Mouse (Mus musculus) midbrain, embryonic 13.5 days (tissue): ENCODE results near the gene Smc2. TPM values are rescaled to one million over a fixed set of nuclear protein-coding genes. Genes with fewer than 3 reads are reported as not detected.
A peak's percentile ranks its signal among the peaks of the same experiment; 100 is the strongest.
"Not testable (repeated sequence)": the region's sequence is repeated elsewhere in the genome, so short reads cannot be mapped to it uniquely, and the experiment has no call there.

Experiments
- ATAC-seq: fragments of 200-750 bp; cut with Nextera tagmentation; 2 replicates; pipeline ENCODE4 v1.8.0; 2017; ENCODE audit warnings: mild to moderate bottlenecking, moderate TSS enrichment, moderate library complexity
- H3K27ac ChIP-seq: fragments of 300-500 bp; sonication (generic); 2 replicates; pipeline ENCODE4 v1.5.1; 2015; ENCODE audit warnings: inconsistent platforms, mild to moderate bottlenecking, moderate library complexity
- H3K27me3 ChIP-seq: fragments of 300-500 bp; sonication (generic); 2 replicates; pipeline ENCODE4 v1.6.1; 2015; ENCODE audit warnings: mild to moderate bottlenecking, inconsistent platforms
- H3K36me3 ChIP-seq: fragments of 300-500 bp; sonication (generic); 2 replicates; pipeline ENCODE4 v1.6.1; 2015; ENCODE audit warnings: mild to moderate bottlenecking, inconsistent platforms
- H3K4me1 ChIP-seq: fragments of 300-500 bp; sonication (generic); replicated peaks from 2 replicates; pipeline ENCODE4 v1.6.1; 2015; ENCODE audit warnings: inconsistent platforms
- H3K4me2 ChIP-seq: fragments of 300-500 bp; sonication (generic); replicated peaks from 2 replicates; pipeline ENCODE4 v1.6.1; 2015; ENCODE audit warnings: moderate library complexity, mild to moderate bottlenecking, inconsistent platforms
- H3K4me3 ChIP-seq: fragments of 300-500 bp; sonication (generic); replicated peaks from 2 replicates; pipeline ENCODE4 v1.5.1; 2015; ENCODE audit warnings: mild to moderate bottlenecking, inconsistent platforms
- H3K9ac ChIP-seq: fragments of 300-500 bp; sonication (generic); replicated peaks from 2 replicates; pipeline ENCODE4 v1.6.1; 2015; ENCODE audit warnings: mild to moderate bottlenecking, inconsistent platforms
- H3K9me3 ChIP-seq: fragments of 300-500 bp; sonication (generic); 2 replicates; pipeline ENCODE4 v1.6.1; 2016; ENCODE audit warnings: mild to moderate bottlenecking, inconsistent platforms
- WGBS: fragments of 180-500 bp; shearing (Covaris S2); methylation state at CpG from one replicate; pipeline ENCODE4 v1.1.7; 2015; 5-methylcytosine and 5-hydroxymethylcytosine counted together
- polyA plus RNA-seq: library from polyadenylated mRNA; unstranded; fragments of >200 nt; fragmentation: Nextera tagmentation; extraction: Ambion mirVana; gene quantifications from 2 replicates; pipeline ENCODE4 v1.2.1, GENCODE M21; 2015

The Smc2 gene
- 103 and 117 TPM in 2 replicates for polyA plus RNA-seq

GRCm38 (mm10) chr4:52438886-52439664 lies at the start of gene Smc2:
Gene Smc2 (plus strand): TSS chr4:52439243.
- Histone ChIP-seq H3K9ac (peak within 1 kb of the TSS; percentile 63), H3K4me3 (peak within 1 kb of the TSS; percentile 84), H3K27ac (peak within 1 kb of the TSS; percentile 83), H3K4me2 (peak within 1 kb of the TSS; percentile 66), H3K36me3 (peaks cover 18% of the 10 kb centered on the region), H3K9me3 (no peaks in the 10 kb centered on the region), H3K4me1 (peaks cover 9% of the 10 kb centered on the region), H3K27me3 (no peaks in the 10 kb centered on the region)
- under 1% methylated on average over 53 of the region's 53 CpGs for WGBS
- peak; percentile 99 for ATAC-seq

GRCm38 (mm10) chr4:52411587-52411986 lies 27.5 kb upstream of the Smc2 start:
- no peak for ATAC-seq
- no peak overlapping the region for H3K4me3 ChIP-seq
- no peak overlapping the region for H3K27ac ChIP-seq
- H3K36me3 ChIP-seq, result no peaks in the 10 kb centered on the region
- H3K4me1 ChIP-seq, result no peaks in the 10 kb centered on the region
- H3K4me2 ChIP-seq, result no peak overlapping the region
- no peak overlapping the region for H3K9ac ChIP-seq
- H3K27me3 ChIP-seq, result no peaks in the 10 kb centered on the region
- WGBS, result 83% methylated on average over 2 of the region's 2 CpGs
- H3K9me3 ChIP-seq, result no peaks in the 10 kb centered on the region

GRCm38 (mm10) chr4:52423653-52424052 lies 15.4 kb upstream of the Smc2 start:
- H3K9ac ChIP-seq, result no peak overlapping the region
- H3K4me1 ChIP-seq, result no peaks in the 10 kb centered on the region
- no peaks in the 10 kb centered on the region for H3K9me3 ChIP-seq
- no peak for ATAC-seq
- H3K4me2 ChIP-seq, result no peak overlapping the region
- WGBS, result 71% methylated on average over 4 of the region's 4 CpGs
- no peak overlapping the region for H3K27ac ChIP-seq
- no peaks in the 10 kb centered on the region for H3K36me3 ChIP-seq
- no peaks in the 10 kb centered on the region for H3K27me3 ChIP-seq
- no peak overlapping the region for H3K4me3 ChIP-seq

GRCm38 (mm10) chr4:52429310-52430198 lies 9.5 kb upstream of the Smc2 start:
- Histone ChIP-seq H3K9me3 (no peaks in the 10 kb centered on the region), H3K27ac (no peak overlapping the region), H3K27me3 (no peaks in the 10 kb centered on the region), H3K4me3 (no peak overlapping the region), H3K36me3 (no peaks in the 10 kb centered on the region), H3K4me2 (no peak overlapping the region), H3K9ac (no peak overlapping the region), H3K4me1 (no peaks in the 10 kb centered on the region)
- 50% methylated on average over 7 of the region's 7 CpGs for WGBS
- ATAC-seq, result 0 out of 2 replicates have a peak, but pooled peaks have one; percentile 60

- not testable (repeated sequence) for H3K27me3 ChIP-seq, H3K9me3 ChIP-seq, H3K27ac ChIP-seq, H3K4me3 ChIP-seq, H3K9ac ChIP-seq, H3K4me1 ChIP-seq, ATAC-seq, H3K36me3 ChIP-seq, H3K4me2 ChIP-seq
- 94% methylated on average over 2 of the region's 2 CpGs for WGBS
These were observed 3.5 kb upstream of the Smc2 start for GRCm38 (mm10) chr4:52435551-52435950.

- H3K4me3 ChIP-seq, result peak overlapping the region; percentile 84
- H3K9ac ChIP-seq, result peak overlapping the region; percentile 63
- H3K36me3 ChIP-seq, result peaks cover 12% of the 10 kb centered on the region
- H3K4me2 ChIP-seq, result peak overlapping the region; percentile 66
- peaks cover 9% of the 10 kb centered on the region for H3K4me1 ChIP-seq
- ATAC-seq, result no peak; the same call in 1 of the 2 replicates
- peak overlapping the region; percentile 83 for H3K27ac ChIP-seq
- H3K9me3 ChIP-seq, result no peaks in the 10 kb centered on the region
- no peaks in the 10 kb centered on the region for H3K27me3 ChIP-seq
- under 1% methylated on average over 20 of the region's 20 CpGs for WGBS
These were observed 615 bp upstream of the Smc2 start for GRCm38 (mm10) chr4:52438371-52438885.

- Histone ChIP-seq H3K27ac (no peak overlapping the region), H3K4me1 (no peaks in the 10 kb centered on the region), H3K9ac (no peak overlapping the region), H3K4me2 (no peak overlapping the region), H3K27me3 (no peaks in the 10 kb centered on the region), H3K4me3 (no peak overlapping the region), H3K36me3 (peaks cover 42% of the 10 kb centered on the region), H3K9me3 (no peaks in the 10 kb centered on the region)
- 98% methylated on average over 1 of the region's 1 CpGs for WGBS
- ATAC-seq, result no peak
These were observed 20.7 kb downstream of the Smc2 start for GRCm38 (mm10) chr4:52459726-52460125.

GRCm38 (mm10) chr4:52461321-52461720 lies 22.3 kb downstream of the Smc2 start:
- H3K36me3 ChIP-seq, result peaks cover 27% of the 10 kb centered on the region
- H3K4me1 ChIP-seq, result no peaks in the 10 kb centered on the region
- H3K4me3 ChIP-seq, result no peak overlapping the region
- no peak overlapping the region for H3K27ac ChIP-seq
- no peak for ATAC-seq
- H3K4me2 ChIP-seq, result no peak overlapping the region
- H3K9ac ChIP-seq, result no peak overlapping the region
- 93% methylated on average over 5 of the region's 5 CpGs for WGBS
- no peaks in the 10 kb centered on the region for H3K27me3 ChIP-seq
- H3K9me3 ChIP-seq, result no peaks in the 10 kb centered on the region

GRCm38 (mm10) chr4:52473431-52473830 lies 34.4 kb downstream of the Smc2 start:
- no peaks in the 10 kb centered on the region for H3K27me3 ChIP-seq
- no peaks in the 10 kb centered on the region for H3K4me1 ChIP-seq
- no peak overlapping the region for H3K27ac ChIP-seq
- no peak for ATAC-seq
- peaks cover 33% of the 10 kb centered on the region for H3K36me3 ChIP-seq
- H3K4me3 ChIP-seq, result no peak overlapping the region
- H3K4me2 ChIP-seq, result no peak overlapping the region
- H3K9me3 ChIP-seq, result no peaks in the 10 kb centered on the region
- no peak overlapping the region for H3K9ac ChIP-seq
- 89% methylated on average over 3 of the region's 3 CpGs for WGBS

- Histone ChIP-seq H3K27ac (no peak overlapping the region), H3K9ac (no peak overlapping the region)
- ATAC-seq, result no peak
These were observed 48.4 kb downstream of the Smc2 start for GRCm38 (mm10) chr4:52487486-52487885.

GRCm38 (mm10) chr4:52497144-52497543 lies 58.1 kb downstream of the Smc2 start, which contains the start of gene Vma21-ps:
Gene Vma21-ps (minus strand): TSS chr4:52497244.
- H3K9ac ChIP-seq, H3K4me1 ChIP-seq, H3K4me3 ChIP-seq, H3K36me3 ChIP-seq, H3K27ac ChIP-seq, H3K9me3 ChIP-seq, H3K27me3 ChIP-seq, ATAC-seq, H3K4me2 ChIP-seq: not testable (repeated sequence)
- WGBS, result 94% methylated on average over 10 of the region's 10 CpGs

More at GRCm38 (mm10) chr4:52487486-52487885, 48.4 kb downstream of the Smc2 start:
- Histone ChIP-seq H3K27me3 (no peaks in the 10 kb centered on the region), H3K4me2 (no peak overlapping the region), H3K4me3 (no peak overlapping the region), H3K36me3 (peaks cover 22% of the 10 kb centered on the region), H3K9me3 (no peaks in the 10 kb centered on the region), H3K4me1 (no peaks in the 10 kb centered on the region)
- WGBS, result 89% methylated on average over 4 of the region's 4 CpGs

GRCm38 (mm10) chr4:52517580-52517979 lies 78.5 kb downstream of the Smc2 start:
- Histone ChIP-seq H3K9ac (no peak overlapping the region), H3K4me2 (no peak overlapping the region), H3K27ac (no peak overlapping the region), H3K4me3 (no peak overlapping the region), H3K4me1 (peaks cover 6% of the 10 kb centered on the region; the same call in 1 of the 2 replicates), H3K36me3 (no peaks in the 10 kb centered on the region), H3K9me3 (no peaks in the 10 kb centered on the region), H3K27me3 (no peaks in the 10 kb centered on the region)
- 3% methylated on average over 4 of the region's 4 CpGs for WGBS
- ATAC-seq, result 0 out of 2 replicates have a peak, but pooled peaks have one; percentile 24
